Mouse (Mus musculus): ENCODE data around the gene Ankrd50. TPM values are rescaled to one million over a fixed set of nuclear protein-coding genes. Genes with fewer than 3 reads are reported as not detected.

The Ankrd50 gene
- polyA plus RNA-seq (2012; rRNA removed): 35.9 and 39.4 TPM in 2 replicates

DNA sequence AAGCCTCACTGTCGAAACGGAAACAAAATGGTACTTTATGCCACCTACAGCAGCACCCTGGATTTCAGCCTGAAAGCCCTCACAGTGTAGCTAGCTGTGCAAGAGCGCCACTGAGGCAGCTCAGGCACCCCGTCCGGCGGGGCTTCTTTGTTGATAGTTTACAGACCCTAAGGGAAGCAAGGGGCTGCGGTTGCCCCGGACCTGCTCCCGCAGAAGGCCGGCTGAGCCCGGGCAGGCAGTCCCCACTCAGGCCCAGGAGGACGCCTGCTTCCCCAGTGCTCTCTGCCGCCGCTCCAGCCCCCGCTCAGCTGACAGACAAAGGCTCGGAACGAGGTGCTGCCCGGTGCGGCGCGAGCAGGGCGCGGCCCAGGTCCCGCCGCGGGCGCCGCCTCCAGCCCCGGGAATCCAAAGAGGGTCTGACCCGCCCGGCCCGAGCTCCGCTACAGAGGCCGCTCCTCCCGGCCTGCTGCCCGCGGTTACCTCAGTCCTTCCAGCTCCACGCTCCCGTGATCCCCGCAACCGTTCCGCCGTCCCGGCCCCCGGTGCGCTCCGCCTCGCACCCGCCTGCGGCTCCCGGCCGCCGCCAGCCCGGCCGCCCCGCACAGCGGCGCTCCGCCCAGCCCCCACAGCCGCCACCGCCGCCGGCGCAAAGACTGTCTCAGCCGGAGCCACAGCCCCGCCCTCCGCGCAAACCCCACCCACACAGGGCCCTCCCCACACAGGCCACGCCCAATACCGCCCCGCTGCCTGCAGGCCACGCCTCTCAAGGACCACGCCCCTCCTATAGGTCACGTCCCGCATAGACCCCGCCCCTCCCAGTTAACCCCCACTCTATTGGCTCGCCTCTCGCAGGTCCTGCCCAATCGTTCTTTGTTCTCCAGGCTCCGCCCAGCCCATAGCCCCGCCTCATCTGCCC lies at the start of gene Ankrd50:
Gene Ankrd50, minus strand, starts transcription at position 654 of the 916 bp plus-strand sequence.

Measured in ovary, adult 2 months (tissue).